Mouse (Mus musculus): ENCODE measurements around the gene Usp1. TPM values are rescaled to one million over a fixed set of nuclear protein-coding genes. Genes with fewer than 3 reads are reported as not detected.
"Not testable (repeated sequence)": the region's sequence is repeated elsewhere in the genome, so short reads cannot be mapped to it uniquely, and the experiment has no call there.

Usp1 gene
- total RNA-seq, 2 experiments from 2014 or later, result 15.6 to 18.7 TPM

DNA sequence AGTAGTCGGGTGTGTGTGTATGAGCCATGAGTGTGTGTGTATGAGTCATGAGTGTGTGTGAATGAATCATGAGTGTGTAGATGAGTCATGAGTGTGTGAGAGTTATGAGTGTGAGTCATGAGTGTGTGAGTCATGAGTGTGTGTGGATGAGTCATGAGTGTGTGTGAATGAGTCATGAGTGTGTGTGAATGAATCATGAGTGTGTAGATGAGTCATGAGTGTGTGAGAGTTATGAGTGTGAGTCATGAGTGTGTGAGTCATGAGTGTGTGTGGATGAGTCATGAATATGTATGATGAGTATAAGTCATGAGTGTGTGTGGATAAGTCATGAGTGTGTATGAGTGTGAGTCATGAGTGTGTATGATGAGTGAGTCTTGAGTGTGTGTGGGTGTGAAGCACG, 54.7 kb downstream of the Usp1 start:
- DNase-seq; intact Hi-C loops (cut with DNase I): not testable (repeated sequence)

DNA sequence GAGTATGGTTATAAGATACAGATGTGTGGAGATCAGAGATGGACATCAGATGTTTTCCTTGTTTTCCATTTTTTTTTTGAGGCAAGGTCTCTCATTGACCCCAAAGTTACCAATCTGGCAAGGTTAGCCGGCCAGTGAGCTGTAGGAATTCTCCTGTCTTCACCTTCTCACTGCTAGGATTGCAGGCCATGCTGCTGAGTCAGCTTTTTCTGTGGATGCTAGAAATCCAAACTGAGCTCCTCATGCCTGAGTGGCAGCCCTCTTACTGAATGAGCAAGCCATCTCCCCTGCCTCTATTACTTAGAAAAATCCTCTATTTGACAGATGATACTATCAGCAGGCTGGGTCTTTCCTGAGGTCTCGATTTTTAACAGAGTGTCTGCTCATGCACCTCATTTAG, 55.1 kb downstream of the Usp1 start:
- intact Hi-C loops (cut with DNase I), result no loop called here
- no peak for DNase-seq

DNA sequence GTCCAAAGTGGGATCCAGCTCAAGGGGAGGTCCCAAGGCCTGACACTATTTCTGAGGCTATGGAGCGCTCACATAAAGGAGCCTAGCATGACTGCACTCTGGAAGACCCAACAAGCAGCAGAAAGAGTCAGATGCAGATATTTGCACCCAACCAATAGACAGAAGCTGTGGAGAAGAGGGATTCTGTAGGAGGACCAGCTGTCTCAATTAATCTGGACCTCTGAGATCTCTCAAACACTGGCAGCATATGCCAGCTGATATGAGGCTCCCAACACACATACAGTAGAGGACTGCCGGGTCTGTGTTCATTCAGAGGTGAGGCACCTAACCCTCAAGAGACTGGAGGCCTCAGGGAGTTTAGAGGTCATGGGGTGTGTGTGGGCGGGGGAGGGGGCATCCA, 56.4 kb downstream of the Usp1 start:
- DNase-seq; intact Hi-C loops (cut with DNase I): not testable (repeated sequence)

DNA sequence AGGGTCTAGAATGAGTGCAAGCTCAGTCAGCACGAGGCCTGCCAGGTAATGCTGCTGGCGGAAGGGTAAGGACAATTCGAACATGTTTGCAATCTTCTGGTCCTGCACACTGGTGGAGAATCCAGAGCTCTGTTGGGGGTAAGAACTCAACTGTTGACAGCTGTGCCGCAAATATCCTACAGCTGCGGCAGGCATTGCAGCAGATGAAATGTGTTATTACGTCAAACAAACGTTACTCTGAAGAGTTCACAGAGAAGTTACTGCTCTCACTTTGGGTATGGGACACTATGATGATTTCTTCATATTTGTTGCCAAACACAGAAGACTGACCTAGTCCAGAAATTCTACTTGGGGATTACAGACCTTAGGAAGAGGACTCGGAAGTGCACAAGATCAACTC, 61.1 kb downstream of the Usp1 start:
- intact Hi-C loops (cut with DNase I), result no loop called here
- DNase-seq, result no peak

Other genes with a start within 250 kb of the Usp1 start
- gene L1td1, start 197.1 kb upstream of the Usp1 start, total RNA-seq (2021), result not detected
- under 1 TPM; 0.35 to 0.86 TPM for gene Kank4, start 106.3 kb upstream of the Usp1 start, total RNA-seq (2021)
- not detected for gene I0C0044D17Rik, start 100.0 kb upstream of the Usp1 start, total RNA-seq (2021)
- 1 to 10 TPM; 3.2 to 3.7 TPM for gene Angptl3, start 107.1 kb downstream of the Usp1 start, total RNA-seq (2021)
- gene Dock7, start 197.1 kb downstream of the Usp1 start, total RNA-seq (2021), result 10 to 100 TPM in 1 of 2 experiments, 1 to 10 TPM in 1; 9.0 to 11.8 TPM

All from heart, postnatal 36 days (tissue).